Mouse (Mus musculus) neural tube, embryonic 14.5 days (tissue): ENCODE data around the gene Dsp. TPM values are rescaled to one million over a fixed set of nuclear protein-coding genes. Genes with fewer than 3 reads are reported as not detected.

Experiments
- ATAC-seq: fragments of 200-750 bp; cut with Nextera tagmentation; 2 replicates; pipeline ENCODE4 v1.8.0; 2017; ENCODE audit warnings: low read depth, mild to moderate bottlenecking, moderate TSS enrichment, moderate library complexity
- H3K27ac ChIP-seq: fragments of 300-500 bp; sonication (generic); 2 replicates; pipeline ENCODE4 v1.5.1; 2014; ENCODE audit warnings: low read depth, mild to moderate bottlenecking, control low read depth, low read length, moderate library complexity, mixed read lengths
- H3K27me3 ChIP-seq: fragments of 300-500 bp; sonication (generic); 2 replicates; pipeline ENCODE4 v1.6.1; 2014; ENCODE audit warnings: low read length; ENCODE audit not compliant: control insufficient read depth, insufficient read depth
- H3K36me3 ChIP-seq: fragments of 300-500 bp; sonication (generic); 2 replicates; pipeline ENCODE4 v1.6.1; 2014; ENCODE audit warnings: low read length, mixed read lengths; ENCODE audit not compliant: control insufficient read depth, insufficient read depth
- H3K4me1 ChIP-seq: fragments of 300-500 bp; sonication (generic); 2 replicates; pipeline ENCODE4 v1.6.1; 2014; ENCODE audit warnings: low read length; ENCODE audit not compliant: control insufficient read depth, insufficient read depth
- H3K4me2 ChIP-seq: fragments of 300-500 bp; sonication (generic); 2 replicates; pipeline ENCODE4 v1.6.1; 2014; ENCODE audit warnings: mild to moderate bottlenecking, low read depth, low read length, control low read depth
- H3K4me3 ChIP-seq: fragments of 300-500 bp; sonication (generic); 2 replicates; pipeline ENCODE4 v1.5.1; 2014; ENCODE audit warnings: low read depth, low read length, control low read depth, mixed read lengths
- H3K9ac ChIP-seq: fragments of 300-500 bp; sonication (generic); replicated peaks from 2 replicates; pipeline ENCODE4 v1.6.1; 2014; ENCODE audit warnings: low read depth, mild to moderate bottlenecking, control low read depth, low read length, mixed read lengths
- H3K9me3 ChIP-seq: fragments of 300-500 bp; sonication (generic); 2 replicates; pipeline ENCODE4 v1.6.1; 2016; ENCODE audit warnings: low read length; ENCODE audit not compliant: control insufficient read depth
- WGBS: fragments of 180-500 bp; shearing (Covaris S2); extraction: QIAGEN DNeasy Blood & Tissue Kit; methylation state at CpG from one replicate; pipeline ENCODE4 v1.1.7; 2014; 5-methylcytosine and 5-hydroxymethylcytosine counted together
- polyA plus RNA-seq: library from polyadenylated mRNA; unstranded; fragments of >200 nt; fragmentation: Nextera tagmentation; extraction: Ambion mirVana; gene quantifications from 2 replicates; pipeline ENCODE4 v1.2.1, GENCODE M21; 2014

Dsp gene
- polyA plus RNA-seq, 1 experiment from 2014 or later = 0.15 TPM

DNA sequence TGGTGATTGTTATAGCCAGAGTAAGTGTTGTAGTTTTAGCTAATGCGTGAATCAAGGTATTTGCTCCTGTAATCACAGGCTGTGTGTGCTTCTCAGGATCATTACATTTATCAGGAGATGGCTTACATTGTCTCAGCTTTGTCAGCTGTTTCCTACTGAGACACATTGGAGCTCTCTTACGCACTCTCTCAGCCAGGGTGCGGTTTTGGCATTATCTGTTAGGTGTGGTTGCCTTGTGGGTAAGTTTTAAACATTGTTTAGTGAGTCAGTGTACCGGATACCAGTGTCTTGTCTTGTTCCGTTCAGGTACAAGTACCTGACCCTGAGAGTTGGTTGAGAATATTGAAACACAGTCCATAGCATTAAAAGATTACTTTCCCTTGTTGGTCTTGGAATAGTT, 60.0 kb downstream of the Dsp start:
- Histone ChIP-seq H3K9ac (no peak overlapping the region), H3K27ac (no peak overlapping the region), H3K27me3 (no peaks in the 10 kb centered on the region), H3K36me3 (peaks cover 18% of the 10 kb centered on the region), H3K9me3 (no peaks in the 10 kb centered on the region), H3K4me2 (no peak overlapping the region), H3K4me1 (no peaks in the 10 kb centered on the region), H3K4me3 (no peak overlapping the region)
- WGBS = 97% methylated on average over 5 of the region's 5 CpGs
- no peak for ATAC-seq

DNA sequence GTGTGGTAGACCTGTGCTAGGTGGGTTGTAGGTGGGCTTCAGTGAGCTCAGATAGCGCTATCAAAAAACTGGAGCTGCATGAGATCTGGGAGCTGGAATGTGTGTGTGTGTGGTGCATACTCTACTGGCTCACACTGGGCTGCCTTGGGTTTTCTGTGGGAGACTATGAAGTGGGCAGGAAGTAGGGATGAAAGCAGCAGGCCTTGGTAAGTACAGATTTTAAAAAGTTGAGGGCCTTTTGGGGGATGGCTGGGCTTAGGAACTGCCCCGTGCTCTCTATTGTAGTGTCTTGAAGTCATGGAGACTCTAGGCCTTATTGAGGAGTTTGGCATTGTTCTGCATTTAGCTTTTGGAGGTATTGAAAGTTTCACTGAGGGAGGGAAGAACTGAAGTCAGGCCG, 67.6 kb downstream of the Dsp start:
- Histone ChIP-seq H3K4me2 (no peak overlapping the region), H3K27ac (no peak overlapping the region; the same call in 1 of the 2 replicates), H3K4me3 (no peak overlapping the region), H3K9me3 (no peaks in the 10 kb centered on the region), H3K9ac (no peak overlapping the region), H3K36me3 (peaks cover 45% of the 10 kb centered on the region), H3K27me3 (no peaks in the 10 kb centered on the region), H3K4me1 (no peaks in the 10 kb centered on the region)
- WGBS = 93% methylated on average over 3 of the region's 3 CpGs
- ATAC-seq = no peak

DNA sequence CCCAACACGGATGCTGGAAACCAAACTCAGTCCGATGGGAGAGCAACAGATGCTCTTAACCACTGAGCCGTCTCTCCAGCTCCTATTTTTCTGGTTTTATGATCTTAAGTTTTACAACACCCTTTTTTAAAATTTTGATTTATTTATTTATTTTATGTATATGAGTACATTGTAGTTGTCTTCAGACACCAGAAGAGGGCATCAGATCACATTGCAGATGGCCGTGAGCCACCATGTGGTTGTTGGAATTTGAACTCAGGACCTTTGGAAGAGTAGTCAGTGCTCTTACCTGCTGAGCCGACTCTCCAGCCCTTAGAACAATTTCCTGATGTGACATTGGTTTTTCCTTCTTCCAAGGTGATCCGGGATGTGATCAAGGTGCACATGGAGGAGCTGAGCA, 69.2 kb downstream of the Dsp start:
- WGBS = 96% methylated on average over 6 of the region's 6 CpGs
- no peak overlapping the region for H3K4me3 ChIP-seq

DNA sequence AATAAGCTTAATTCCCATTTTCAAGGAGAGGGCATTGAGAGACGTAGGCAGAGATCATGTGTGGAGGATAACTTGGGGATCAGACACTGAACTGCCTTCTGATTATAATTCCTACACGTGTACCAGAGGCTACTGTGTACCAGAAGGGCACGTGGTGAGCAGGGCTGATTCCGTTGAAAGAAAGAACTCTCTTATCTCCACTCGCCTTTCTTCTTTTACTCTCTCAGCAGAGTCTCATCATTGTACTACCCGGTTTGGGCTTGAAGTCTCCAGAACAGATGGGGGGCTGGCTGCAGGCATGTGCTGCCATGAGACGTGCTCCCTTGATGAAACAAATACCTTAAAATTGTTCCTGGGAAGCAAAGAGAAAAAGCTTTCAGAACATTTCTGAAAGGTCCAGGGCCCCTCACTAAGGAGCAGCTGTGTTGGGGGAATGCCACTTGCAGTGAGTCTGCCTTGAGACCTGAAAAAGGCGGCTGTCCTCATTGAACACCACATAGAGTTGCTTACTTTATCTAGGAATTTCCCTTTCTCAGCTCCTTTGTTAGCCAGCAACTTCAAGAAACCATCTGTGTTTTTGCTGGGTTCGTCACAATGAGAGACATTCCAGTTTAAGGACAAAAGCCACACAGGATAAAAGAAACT, 79.2 kb downstream of the Dsp start:
- ATAC-seq = no peak

More for the DNA sequence above, 69.2 kb downstream of the Dsp start:
- no peak overlapping the region for H3K4me2 ChIP-seq
- H3K9ac ChIP-seq = no peak overlapping the region
- H3K27me3 ChIP-seq = no peaks in the 10 kb centered on the region
- no peak overlapping the region for H3K27ac ChIP-seq
- no peak for ATAC-seq
- H3K9me3 ChIP-seq = no peaks in the 10 kb centered on the region
- H3K4me1 ChIP-seq = no peaks in the 10 kb centered on the region
- H3K36me3 ChIP-seq = peaks cover 58% of the 10 kb centered on the region

DNA sequence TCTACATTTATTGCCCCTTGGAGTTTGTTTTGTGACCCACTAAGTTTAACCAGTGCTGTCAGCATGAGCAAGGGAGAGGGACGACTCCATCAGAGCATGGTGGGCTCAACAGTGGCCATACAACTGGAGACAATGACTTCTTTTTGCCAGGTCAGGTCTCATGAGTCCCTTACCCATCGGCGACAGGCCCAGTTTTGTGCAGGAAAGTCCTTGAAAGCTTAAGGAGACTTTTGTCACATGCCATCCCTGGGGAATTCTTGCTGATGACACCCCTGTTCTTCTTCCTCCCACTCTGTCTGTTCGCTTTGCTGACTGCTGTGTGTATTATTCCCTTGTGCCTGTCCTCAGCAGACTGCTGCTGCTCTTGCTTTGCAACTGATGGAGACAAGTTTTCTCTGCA, 81.3 kb downstream of the Dsp start:
- ATAC-seq = no peak
- Histone ChIP-seq H3K4me2 (no peak overlapping the region), H3K27me3 (no peaks in the 10 kb centered on the region), H3K9me3 (no peaks in the 10 kb centered on the region), H3K36me3 (peaks cover 5% of the 10 kb centered on the region; the same call in 1 of the 2 replicates), H3K4me3 (no peak overlapping the region), H3K27ac (no peak overlapping the region), H3K9ac (no peak overlapping the region), H3K4me1 (no peaks in the 10 kb centered on the region)
- WGBS = 81% methylated on average over 4 of the region's 4 CpGs

More for the DNA sequence above, 79.2 kb downstream of the Dsp start:
- no peaks in the 10 kb centered on the region for H3K27me3 ChIP-seq
- WGBS = 78% methylated on average over 9 of the region's 9 CpGs
- H3K4me1 ChIP-seq = no peaks in the 10 kb centered on the region
- no peak overlapping the region for H3K4me2 ChIP-seq
- peaks cover 13% of the 10 kb centered on the region; the same call in 1 of the 2 replicates for H3K36me3 ChIP-seq
- H3K4me3 ChIP-seq = no peak overlapping the region
- H3K9me3 ChIP-seq = no peaks in the 10 kb centered on the region
- no peak overlapping the region for H3K9ac ChIP-seq
- H3K27ac ChIP-seq = no peak overlapping the region

DNA sequence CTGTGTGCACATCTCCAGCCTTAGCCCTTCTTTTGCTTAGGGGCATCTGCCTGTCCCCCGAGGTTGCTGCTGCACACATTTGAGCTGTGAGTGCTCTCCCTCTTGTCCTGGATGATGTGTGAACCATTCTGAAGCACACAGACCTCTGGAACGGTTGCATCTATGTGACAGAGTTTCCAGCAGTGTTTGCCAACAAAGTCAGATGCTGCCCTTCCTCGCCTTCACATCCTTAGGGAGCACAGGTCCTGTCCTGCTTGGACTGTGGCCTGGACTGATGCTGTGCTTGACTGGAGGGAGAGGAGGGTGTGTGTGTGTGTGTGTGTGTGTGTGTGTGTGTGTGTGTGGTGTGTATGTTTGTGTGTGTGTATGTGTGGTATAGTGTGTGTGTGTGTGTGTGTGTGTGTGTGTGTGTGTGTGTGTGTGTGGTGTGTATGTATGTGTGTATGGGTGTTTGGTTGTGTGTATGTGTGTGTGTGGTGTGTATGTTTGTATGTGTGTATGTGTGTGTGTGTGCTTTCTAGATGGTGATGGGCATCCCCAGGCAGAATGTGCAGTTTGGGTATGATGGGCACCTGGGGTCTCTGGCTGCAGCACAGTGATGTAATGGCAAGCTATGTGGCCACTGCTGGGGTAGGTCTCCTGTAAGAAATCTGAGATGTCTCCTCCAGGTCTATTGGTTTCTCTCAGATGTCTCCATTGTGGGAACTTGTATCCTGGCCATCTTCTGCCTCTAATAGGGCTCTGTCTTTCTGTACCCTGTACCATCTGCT, 81.9 kb downstream of the Dsp start:
- Histone ChIP-seq H3K4me1 (no peaks in the 10 kb centered on the region), H3K36me3 (peaks cover 5% of the 10 kb centered on the region; the same call in 1 of the 2 replicates), H3K9ac (no peak overlapping the region), H3K27ac (no peak overlapping the region), H3K27me3 (no peaks in the 10 kb centered on the region), H3K4me2 (no peak overlapping the region), H3K9me3 (no peaks in the 10 kb centered on the region), H3K4me3 (no peak overlapping the region)
- WGBS = 82% methylated on average over 3 of the region's 3 CpGs
- ATAC-seq = no peak

DNA sequence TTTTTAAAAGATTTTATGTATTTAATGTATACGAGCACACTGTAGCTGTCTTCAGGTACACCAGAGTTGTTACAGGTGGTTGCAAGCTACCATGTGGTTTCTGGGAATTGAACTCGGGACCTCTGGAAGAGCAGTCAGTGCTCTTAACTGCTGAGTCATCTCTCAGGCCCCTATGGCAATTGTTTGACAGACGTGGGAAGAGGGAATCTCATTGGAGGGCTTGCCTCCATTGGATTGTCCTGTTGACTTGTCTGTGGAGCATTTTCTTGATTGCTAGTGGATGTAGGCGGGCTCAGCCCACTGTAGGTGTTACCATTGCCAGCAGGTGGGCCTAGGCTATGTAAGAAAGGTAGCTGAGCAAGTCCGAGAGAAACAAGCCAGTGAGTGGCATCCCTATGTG, 83.6 kb downstream of the Dsp start:
- H3K9me3 ChIP-seq = no peaks in the 10 kb centered on the region
- H3K27ac ChIP-seq = no peak overlapping the region
- no peak overlapping the region for H3K4me3 ChIP-seq
- H3K27me3 ChIP-seq = no peaks in the 10 kb centered on the region
- 78% methylated on average over 5 of the region's 5 CpGs for WGBS
- no peaks in the 10 kb centered on the region for H3K36me3 ChIP-seq
- no peak overlapping the region for H3K4me2 ChIP-seq
- H3K4me1 ChIP-seq = no peaks in the 10 kb centered on the region
- no peak overlapping the region for H3K9ac ChIP-seq
- ATAC-seq = no peak

DNA sequence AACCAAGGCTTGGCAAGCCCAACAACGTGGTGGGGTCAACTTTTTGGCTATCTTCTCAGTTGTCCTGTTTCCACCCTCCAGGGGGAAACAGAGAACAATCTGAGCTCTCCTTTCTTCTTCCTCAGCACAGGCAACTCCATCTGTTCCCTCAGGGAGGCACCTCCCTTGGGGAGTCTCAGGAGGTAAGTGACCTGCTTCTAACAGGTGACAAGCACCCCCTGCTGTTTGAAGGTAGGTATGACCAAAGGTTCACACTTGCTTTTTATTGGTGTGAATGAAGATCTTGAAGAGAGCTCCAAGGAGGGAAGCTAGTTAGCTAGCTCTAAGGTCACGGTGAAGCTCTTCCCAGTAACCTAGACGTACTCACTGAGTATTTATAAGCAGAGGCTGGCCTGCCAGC, 84.3 kb downstream of the Dsp start:
- Histone ChIP-seq H3K9me3 (no peaks in the 10 kb centered on the region), H3K4me3 (no peak overlapping the region), H3K36me3 (no peaks in the 10 kb centered on the region), H3K27me3 (no peaks in the 10 kb centered on the region), H3K4me1 (no peaks in the 10 kb centered on the region), H3K4me2 (no peak overlapping the region), H3K27ac (no peak overlapping the region), H3K9ac (no peak overlapping the region)
- 77% methylated on average over 3 of the region's 3 CpGs for WGBS
- no peak for ATAC-seq

DNA sequence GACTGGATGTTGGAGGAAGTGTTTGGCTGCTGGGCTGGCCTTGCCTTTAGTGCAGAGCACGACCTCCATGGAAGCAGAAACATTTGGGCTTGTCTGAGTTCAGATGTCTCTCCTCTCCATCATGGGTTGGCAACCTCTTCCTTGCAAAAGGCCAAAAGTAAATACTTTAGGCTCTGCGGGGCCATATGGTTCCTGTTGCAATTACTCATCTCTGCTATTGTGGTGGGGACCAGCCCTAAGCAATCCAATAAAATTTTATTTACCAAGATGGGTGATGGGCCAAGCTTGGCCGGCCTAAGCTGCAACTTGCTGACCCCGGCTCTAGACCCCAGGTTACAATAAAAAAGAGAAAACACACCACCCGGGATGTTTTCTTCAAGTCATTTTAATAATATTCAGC, 97.1 kb downstream of the Dsp start:
- H3K4me1 ChIP-seq = no peaks in the 10 kb centered on the region
- 82% methylated on average over 5 of the region's 5 CpGs for WGBS
- no peak overlapping the region for H3K27ac ChIP-seq
- H3K36me3 ChIP-seq = no peaks in the 10 kb centered on the region
- no peak overlapping the region for H3K4me3 ChIP-seq
- no peak overlapping the region for H3K4me2 ChIP-seq
- no peak overlapping the region for H3K9ac ChIP-seq
- H3K27me3 ChIP-seq = no peaks in the 10 kb centered on the region
- H3K9me3 ChIP-seq = no peaks in the 10 kb centered on the region; the same call in 1 of the 2 replicates
- ATAC-seq = no peak
